Mouse (Mus musculus): ENCODE measurements around the gene 2310034C09Rik. TPM values are rescaled to one million over a fixed set of nuclear protein-coding genes. Genes with fewer than 3 reads are reported as not detected.

Gene 2310034C09Rik
- total RNA-seq (2023) = not detected

DNA sequence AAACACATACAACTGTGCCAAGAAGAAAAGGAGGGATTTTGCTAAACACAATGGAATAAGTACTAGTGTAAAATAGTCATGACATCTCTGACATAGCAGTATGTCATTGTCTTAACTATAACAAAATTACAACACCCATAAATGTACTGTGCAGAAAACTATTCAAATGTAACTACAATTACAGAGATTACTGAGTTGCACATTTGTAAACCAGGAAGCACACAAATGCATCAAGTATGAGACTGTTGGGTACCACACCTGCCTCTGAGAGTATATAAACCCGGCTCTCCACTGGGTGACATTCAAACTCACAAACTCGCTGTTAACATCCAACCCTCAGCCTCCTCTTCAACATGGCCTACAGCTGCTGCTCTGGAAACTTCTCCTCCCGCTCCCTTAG lies at the start of gene 2310034C09Rik:
TSS of gene 2310034C09Rik (plus strand) at position 301 of the 400 bp plus-strand sequence.

GRCm38 (mm10) chr16:88728812-88729275 lies 29.8 kb upstream of the 2310034C09Rik start, which contains the start of gene Krtap13-1:
Gene Krtap13-1 (plus strand): TSS chr16:88728862.

GRCm38 (mm10) chr16:88751535-88751934 lies 7.1 kb upstream of the 2310034C09Rik start, which contains the start of gene Krtap13:
Gene Krtap13 (minus strand): TSS chr16:88751635.

DNA sequence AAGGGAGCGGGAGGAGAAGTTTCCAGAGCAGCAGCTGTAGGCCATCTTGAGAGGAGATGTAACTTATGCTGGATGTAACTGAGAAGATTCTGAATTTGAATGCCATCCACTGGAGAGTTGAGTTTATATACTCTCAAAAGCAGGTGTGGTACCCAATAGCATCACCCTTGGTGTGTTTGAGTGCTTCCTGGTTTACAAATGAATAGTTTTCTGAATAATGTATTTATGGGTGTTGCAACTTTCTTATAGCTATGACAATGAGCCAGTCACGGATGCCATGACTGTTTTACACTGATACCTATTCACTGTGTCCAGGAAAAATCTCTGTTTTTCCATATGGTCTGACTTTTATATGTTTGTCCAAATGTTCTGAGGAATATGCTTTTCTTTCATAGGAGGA lies 15.5 kb downstream of the 2310034C09Rik start, which contains the start of gene 2310057N15Rik:
TSS of gene 2310057N15Rik (minus strand) at position 101 of the 400 bp plus-strand sequence.

GRCm38 (mm10) chr16:88777596-88777995 lies 18.9 kb downstream of the 2310034C09Rik start, which contains the start of gene Gm5965:
Gene Gm5965 (plus strand): TSS chr16:88777896.

Other genes starting within 250 kb of the 2310034C09Rik start
- not detected for gene Cldn8, start 195.7 kb upstream of the 2310034C09Rik start, total RNA-seq (2023)
- gene Krtap24-1, start 146.6 kb upstream of the 2310034C09Rik start, total RNA-seq (2023) = not detected
- not detected for gene 2310079G19Rik, start 131.2 kb upstream of the 2310034C09Rik start, total RNA-seq (2023)
- gene Krtap26-1, start 111.1 kb upstream of the 2310034C09Rik start, total RNA-seq (2023) = not detected
- not detected for gene Krtap27-1, start 87.2 kb upstream of the 2310034C09Rik start, total RNA-seq (2023)
- gene 2310061N02Rik, start 50.9 kb upstream of the 2310034C09Rik start, total RNA-seq (2023) = not detected
- not detected for gene Krtap13-1, start 30.0 kb upstream of the 2310034C09Rik start, total RNA-seq (2023)
- gene Krtap13, start 7.2 kb upstream of the 2310034C09Rik start, total RNA-seq (2023) = not detected
- gene 2310057N15Rik, start 15.4 kb downstream of the 2310034C09Rik start, total RNA-seq (2023) = not detected
- gene Gm5965, start 19.0 kb downstream of the 2310034C09Rik start, total RNA-seq (2023) = not detected
- gene Gm20741, start 53.4 kb downstream of the 2310034C09Rik start, total RNA-seq (2023) = not detected
- gene Krtap15, start 61.4 kb downstream of the 2310034C09Rik start, total RNA-seq (2023) = not detected
- not detected for gene Krtap14, start 67.3 kb downstream of the 2310034C09Rik start, total RNA-seq (2023)
- not detected for gene Krtap19-1, start 110.6 kb downstream of the 2310034C09Rik start, total RNA-seq (2023)
- not detected for gene Krtap19-2, start 115.4 kb downstream of the 2310034C09Rik start, total RNA-seq (2023)
- gene Krtap19-3, start 119.2 kb downstream of the 2310034C09Rik start, total RNA-seq (2023) = not detected
- gene Krtap19-4, start 126.2 kb downstream of the 2310034C09Rik start, total RNA-seq (2023) = not detected
- gene Krtap19-5, start 137.6 kb downstream of the 2310034C09Rik start, total RNA-seq (2023) = not detected
- gene Krtap19-9b, start 173.4 kb downstream of the 2310034C09Rik start, total RNA-seq (2023) = not detected
- gene Krtap16-3, start 204.0 kb downstream of the 2310034C09Rik start, total RNA-seq (2023) = not detected